Mouse (Mus musculus) heart, embryonic 15.5 days (tissue): ENCODE measurements around the gene Zar1. TPM values are rescaled to one million over a fixed set of nuclear protein-coding genes. Genes with fewer than 3 reads are reported as not detected.
A peak's percentile ranks its signal among the peaks of the same experiment; 100 is the strongest.
"Not testable (repeated sequence)": the region's sequence is repeated elsewhere in the genome, so short reads cannot be mapped to it uniquely, and the experiment has no call there.

Experiments
- ATAC-seq: fragments of 200-750 bp; cut with Nextera tagmentation; replicated peaks from 2 replicates; pipeline ENCODE4 v1.8.0; 2017; ENCODE audit warnings: low read depth, moderate TSS enrichment; ENCODE audit not compliant: insufficient number of reproducible peaks, insufficient read depth, low FRiP score
- H3K27ac ChIP-seq: fragments of 300-500 bp; sonication (generic); 2 replicates; pipeline ENCODE4 v1.5.1; 2015; ENCODE audit warnings: mild to moderate bottlenecking, inconsistent platforms
- H3K27me3 ChIP-seq: fragments of 300-500 bp; sonication (generic); 2 replicates; pipeline ENCODE4 v1.6.1; 2015; ENCODE audit warnings: inconsistent platforms
- H3K36me3 ChIP-seq: fragments of 300-500 bp; sonication (generic); 2 replicates; pipeline ENCODE4 v1.6.1; 2015; ENCODE audit warnings: mild to moderate bottlenecking, inconsistent platforms
- H3K4me1 ChIP-seq: fragments of 300-500 bp; sonication (generic); replicated peaks from 2 replicates; pipeline ENCODE4 v1.6.1; 2015; ENCODE audit warnings: inconsistent platforms
- H3K4me2 ChIP-seq: fragments of 300-500 bp; sonication (generic); 2 replicates; pipeline ENCODE4 v1.6.1; 2015; ENCODE audit warnings: inconsistent platforms, mild to moderate bottlenecking, moderate library complexity
- H3K4me3 ChIP-seq: fragments of 300-500 bp; sonication (generic); 2 replicates; pipeline ENCODE4 v1.5.1; 2015; ENCODE audit warnings: mild to moderate bottlenecking, inconsistent platforms
- H3K9ac ChIP-seq: fragments of 300-500 bp; sonication (generic); 2 replicates; pipeline ENCODE4 v1.6.1; 2015; ENCODE audit warnings: mild to moderate bottlenecking, inconsistent platforms
- H3K9me3 ChIP-seq: fragments of 300-500 bp; sonication (generic); replicated peaks from 2 replicates; pipeline ENCODE4 v1.6.1; 2016; ENCODE audit warnings: inconsistent platforms
- WGBS: fragments of 180-500 bp; shearing (Covaris S2); methylation state at CpG from one replicate; pipeline ENCODE4 v1.1.7; 2015; ENCODE audit warnings: mixed read lengths; 5-methylcytosine and 5-hydroxymethylcytosine counted together
- polyA plus RNA-seq: library from polyadenylated mRNA; unstranded; fragments of >200 nt; fragmentation: Nextera tagmentation; extraction: Ambion mirVana; gene quantifications from 2 replicates; pipeline ENCODE4 v1.2.1, GENCODE M21; 2015

The Zar1 gene
- polyA plus RNA-seq, 1 experiment from 2014 or later: 0.09 TPM

- Histone ChIP-seq H3K4me1 (no peaks in the 10 kb centered on the region), H3K27me3 (no peaks in the 10 kb centered on the region), H3K9ac (no peak overlapping the region), H3K4me2 (no peak overlapping the region), H3K36me3 (no peaks in the 10 kb centered on the region), H3K27ac (no peak overlapping the region), H3K4me3 (no peak overlapping the region), H3K9me3 (no peaks in the 10 kb centered on the region)
- WGBS: 83% methylated on average over 5 of the region's 5 CpGs
- ATAC-seq: no peak
These were observed 15.4 kb downstream of the Zar1 start for GRCm38 (mm10) chr5:72565621-72566020.

- not testable (repeated sequence) for H3K9ac ChIP-seq, H3K4me2 ChIP-seq, H3K27ac ChIP-seq, ATAC-seq, H3K27me3 ChIP-seq, H3K36me3 ChIP-seq, H3K9me3 ChIP-seq, H3K4me1 ChIP-seq, H3K4me3 ChIP-seq
- WGBS: 54% methylated on average over 2 of the region's 2 CpGs
These were observed 17.9 kb downstream of the Zar1 start for GRCm38 (mm10) chr5:72563183-72563582.

- WGBS: 50% methylated on average over 3 of the region's 3 CpGs
- no peak for ATAC-seq
- H3K9ac ChIP-seq: no peak overlapping the region
- H3K4me1 ChIP-seq: peaks cover 8% of the 10 kb centered on the region
- no peaks in the 10 kb centered on the region for H3K27me3 ChIP-seq
- no peak overlapping the region for H3K4me3 ChIP-seq
- no peaks in the 10 kb centered on the region for H3K9me3 ChIP-seq
- no peak overlapping the region for H3K27ac ChIP-seq
- H3K4me2 ChIP-seq: no peak overlapping the region
- no peaks in the 10 kb centered on the region; the same call in 1 of the 2 replicates for H3K36me3 ChIP-seq
These were observed 20.0 kb downstream of the Zar1 start for GRCm38 (mm10) chr5:72560976-72561628.

- Histone ChIP-seq H3K4me3 (peak within 1 kb of the TSS; percentile 89), H3K36me3 (peaks cover 1% of the 10 kb centered on the region; the same call in 1 of the 2 replicates), H3K27me3 (no peaks in the 10 kb centered on the region), H3K9me3 (no peaks in the 10 kb centered on the region), H3K27ac (peak within 1 kb of the TSS; percentile 65), H3K4me1 (peaks cover 8% of the 10 kb centered on the region), H3K9ac (peak within 1 kb of the TSS; percentile 92), H3K4me2 (peak within 1 kb of the TSS; percentile 90)
- ATAC-seq: peak; percentile 93
- under 1% methylated on average over 42 of the region's 42 CpGs for WGBS
These were observed 21.5 kb downstream of the Zar1 start, which contains the start of gene Nfxl1 for GRCm38 (mm10) chr5:72559544-72560049. Nfxl1 (minus strand) TSS chr5:72559684.

GRCm38 (mm10) chr5:72558716-72559526, 22.1 kb downstream of the Zar1 start:
- no peaks in the 10 kb centered on the region for H3K9me3 ChIP-seq
- peak; percentile 59 for ATAC-seq
- H3K27me3 ChIP-seq: no peaks in the 10 kb centered on the region
- peaks cover 5% of the 10 kb centered on the region; the same call in 1 of the 2 replicates for H3K36me3 ChIP-seq
- H3K4me3 ChIP-seq: peak overlapping the region; percentile 89
- 1% methylated on average over 57 of the region's 57 CpGs for WGBS
- H3K9ac ChIP-seq: peak overlapping the region; percentile 92
- H3K4me2 ChIP-seq: peak overlapping the region; percentile 90
- peak overlapping the region; percentile 65 for H3K27ac ChIP-seq
- peaks cover 8% of the 10 kb centered on the region for H3K4me1 ChIP-seq

- no peak overlapping the region for H3K9ac ChIP-seq
- peaks cover 12% of the 10 kb centered on the region; the same call in 1 of the 2 replicates for H3K36me3 ChIP-seq
- no peak for ATAC-seq
- no peaks in the 10 kb centered on the region for H3K27me3 ChIP-seq
- WGBS: 88% methylated on average over 3 of the region's 3 CpGs
- H3K4me3 ChIP-seq: no peak overlapping the region
- H3K27ac ChIP-seq: no peak overlapping the region
- H3K4me2 ChIP-seq: no peak overlapping the region
- no peaks in the 10 kb centered on the region for H3K9me3 ChIP-seq
- peaks cover 8% of the 10 kb centered on the region for H3K4me1 ChIP-seq
These were observed 24.8 kb downstream of the Zar1 start for GRCm38 (mm10) chr5:72556245-72556644.

- peaks cover 16% of the 10 kb centered on the region; the same call in 1 of the 2 replicates for H3K36me3 ChIP-seq
- H3K4me3 ChIP-seq: no peak overlapping the region
- no peak overlapping the region for H3K9ac ChIP-seq
- H3K27ac ChIP-seq: no peak overlapping the region
- no peaks in the 10 kb centered on the region for H3K9me3 ChIP-seq
- no peak for ATAC-seq
- H3K4me2 ChIP-seq: no peak overlapping the region
- 93% methylated on average over 3 of the region's 3 CpGs for WGBS
- no peaks in the 10 kb centered on the region for H3K4me1 ChIP-seq
- H3K27me3 ChIP-seq: no peaks in the 10 kb centered on the region
These were observed 29.8 kb downstream of the Zar1 start for GRCm38 (mm10) chr5:72551209-72551608.

- no peak for ATAC-seq
These were observed 52.2 kb downstream of the Zar1 start for GRCm38 (mm10) chr5:72528896-72529295.

More at GRCm38 (mm10) chr5:72528896-72529295, 52.2 kb downstream of the Zar1 start:
- Histone ChIP-seq H3K4me3 (no peak overlapping the region), H3K9me3 (no peaks in the 10 kb centered on the region), H3K36me3 (peaks cover 32% of the 10 kb centered on the region), H3K4me1 (no peaks in the 10 kb centered on the region), H3K27me3 (no peaks in the 10 kb centered on the region), H3K9ac (no peak overlapping the region), H3K27ac (no peak overlapping the region), H3K4me2 (no peak overlapping the region)
- 87% methylated on average over 3 of the region's 3 CpGs for WGBS

Other genes starting within 250 kb of the Zar1 start
- 38.6 and 39.2 TPM in 2 replicates for gene Corin, start 76.8 kb downstream of the Zar1 start, polyA plus RNA-seq
- 8.3 and 9.7 TPM in 2 replicates for gene Nfxl1, start 21.6 kb downstream of the Zar1 start, polyA plus RNA-seq
- gene Gm5868, start 6.3 kb upstream of the Zar1 start, polyA plus RNA-seq: 0.10 and 0.15 TPM in 2 replicates
- not detected in 2 replicates for gene Cnga1, start 63.0 kb upstream of the Zar1 start, polyA plus RNA-seq
- gene Nipal1, start 66.5 kb upstream of the Zar1 start, polyA plus RNA-seq: 0.34 and 0.40 TPM in 2 replicates
- gene Txk, start 171.5 kb upstream of the Zar1 start, polyA plus RNA-seq: 0.21 and 2.0 TPM in 2 replicates